Mouse (Mus musculus): ENCODE results near the gene Rab15. TPM values are rescaled to one million over a fixed set of nuclear protein-coding genes. Genes with fewer than 3 reads are reported as not detected.
"Not testable (repeated sequence)": the region's sequence is repeated elsewhere in the genome, so short reads cannot be mapped to it uniquely, and the experiment has no call there.

Rab15 gene
- polyA plus RNA-seq (2015; fragmentation: Nextera tagmentation; extraction: Ambion mirVana), result 52.1 and 53.8 TPM in 2 replicates

DNA sequence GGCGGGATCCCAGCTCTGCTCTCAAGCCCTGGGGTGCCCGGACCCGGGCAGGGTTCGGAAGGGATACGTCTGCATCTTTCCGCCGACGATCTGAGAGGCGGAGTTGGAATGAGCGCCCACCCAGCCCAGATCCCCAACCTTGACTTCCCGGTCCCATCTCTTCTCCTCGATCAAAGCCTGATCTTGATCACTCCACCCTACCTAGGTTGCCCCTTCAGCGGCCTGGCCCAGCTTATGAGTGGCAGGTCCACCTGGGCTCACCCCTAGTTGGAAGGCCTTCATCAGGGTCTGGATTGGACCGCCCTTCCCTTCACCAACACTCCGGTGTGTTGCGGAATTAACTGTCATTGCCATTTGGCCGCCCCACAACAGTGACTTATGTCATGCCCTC, at the start of gene Rab15:
TSS of gene Rab15 (minus strand) at position 258 of the 391 bp plus-strand sequence.
- peak within 1 kb of the TSS; percentile 76 for H3K9ac ChIP-seq (ENCODE audit: low read depth, low read length)
- H3K27me3 ChIP-seq (ENCODE audit: control insufficient read depth, insufficient read depth, low read depth, low read length), result no peaks in the 10 kb centered on the region
- H3K27ac ChIP-seq (ENCODE audit: low read length), result peak within 1 kb of the TSS; percentile 86
- H3K4me2 ChIP-seq (ENCODE audit: low read length), result peak within 1 kb of the TSS; percentile 82
- H3K4me3 ChIP-seq (ENCODE audit: low read depth, low read length), result peak within 1 kb of the TSS; percentile 80
- 3% methylated on average over 16 of the region's 17 CpGs for WGBS
- no peaks in the 10 kb centered on the region for H3K9me3 ChIP-seq (replicated peaks; ENCODE audit: control insufficient read depth, low read length, poor library complexity, severe bottlenecking)
- ATAC-seq, result peak; percentile 47; the same call in 1 of the 2 replicates
- peaks cover 33% of the 10 kb centered on the region for H3K4me1 ChIP-seq (ENCODE audit: control insufficient read depth, insufficient read depth, low read length)
- H3K36me3 ChIP-seq (ENCODE audit: control insufficient read depth, insufficient read depth, low read length), result no peaks in the 10 kb centered on the region

- Histone ChIP-seq H3K9ac (ENCODE audit: low read depth, low read length) (no peak overlapping the region), H3K36me3 (ENCODE audit: control insufficient read depth, insufficient read depth, low read length) (no peaks in the 10 kb centered on the region), H3K4me3 (ENCODE audit: low read depth, low read length) (no peak overlapping the region), H3K27ac (ENCODE audit: low read length) (no peak overlapping the region), H3K9me3 (replicated peaks; ENCODE audit: control insufficient read depth, low read length, poor library complexity, severe bottlenecking) (no peaks in the 10 kb centered on the region), H3K27me3 (ENCODE audit: control insufficient read depth, insufficient read depth, low read depth, low read length) (no peaks in the 10 kb centered on the region), H3K4me2 (ENCODE audit: low read length) (no peak overlapping the region), H3K4me1 (ENCODE audit: control insufficient read depth, insufficient read depth, low read length) (no peaks in the 10 kb centered on the region)
- no peak for ATAC-seq
- WGBS, result 94% methylated on average over 7 of the region's 7 CpGs
Measured at GRCm38 (mm10) chr12:76869561-76869960, 46.9 kb upstream of the Rab15 start.

DNA sequence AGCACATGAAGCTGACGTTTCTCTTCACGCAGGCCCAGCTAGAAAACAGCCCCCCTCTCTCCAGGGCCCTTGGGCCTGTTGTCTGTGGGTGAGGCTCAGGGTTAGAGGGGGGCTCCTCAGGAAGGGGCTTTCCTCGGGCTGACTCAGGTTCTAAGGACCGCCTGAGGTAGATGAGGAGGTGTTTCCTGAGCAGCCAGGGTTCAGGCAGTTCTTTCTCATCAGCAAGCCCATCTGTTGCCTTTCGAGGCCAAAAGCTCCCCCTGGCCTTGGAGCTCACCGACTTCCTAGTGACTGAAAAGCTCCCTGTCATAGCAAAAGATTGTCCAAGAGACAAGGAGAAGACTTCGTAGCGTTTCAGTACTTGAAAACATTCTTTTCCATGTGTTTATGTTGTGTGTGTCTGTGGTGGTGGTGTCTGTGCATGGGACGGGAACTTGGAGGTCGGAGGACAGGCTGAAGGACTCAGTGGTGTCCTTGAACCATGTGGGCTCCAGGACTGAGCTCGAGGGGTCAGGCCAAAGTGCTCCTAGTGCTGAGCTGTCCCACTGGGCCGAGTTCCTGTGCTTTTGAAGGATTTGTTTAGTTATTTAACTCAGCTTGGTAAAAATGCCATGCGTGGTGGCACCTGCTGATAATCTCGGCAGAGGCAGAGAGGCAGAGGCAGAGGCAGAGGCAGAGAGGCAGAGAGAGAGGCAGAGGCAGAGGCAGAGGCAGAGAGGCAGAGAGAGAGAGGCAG, 45.9 kb upstream of the Rab15 start:
- Histone ChIP-seq H3K4me1 (ENCODE audit: control insufficient read depth, insufficient read depth, low read length) (no peaks in the 10 kb centered on the region), H3K9ac (ENCODE audit: low read depth, low read length) (no peak overlapping the region), H3K4me3 (ENCODE audit: low read depth, low read length) (no peak overlapping the region), H3K27me3 (ENCODE audit: control insufficient read depth, insufficient read depth, low read depth, low read length) (no peaks in the 10 kb centered on the region), H3K36me3 (ENCODE audit: control insufficient read depth, insufficient read depth, low read length) (no peaks in the 10 kb centered on the region), H3K4me2 (ENCODE audit: low read length) (no peak overlapping the region), H3K9me3 (replicated peaks; ENCODE audit: control insufficient read depth, low read length, poor library complexity, severe bottlenecking) (no peaks in the 10 kb centered on the region), H3K27ac (ENCODE audit: low read length) (no peak overlapping the region)
- WGBS, result 70% methylated on average over 14 of the region's 14 CpGs
- no peak for ATAC-seq

GRCm38 (mm10) chr12:76867586-76868280, 45.0 kb upstream of the Rab15 start:
- Histone ChIP-seq H3K36me3 (ENCODE audit: control insufficient read depth, insufficient read depth, low read length) (no peaks in the 10 kb centered on the region), H3K4me3 (ENCODE audit: low read depth, low read length) (no peak overlapping the region), H3K27ac (ENCODE audit: low read length) (no peak overlapping the region), H3K9ac (ENCODE audit: low read depth, low read length) (no peak overlapping the region), H3K4me2 (ENCODE audit: low read length) (no peak overlapping the region), H3K4me1 (ENCODE audit: control insufficient read depth, insufficient read depth, low read length) (no peaks in the 10 kb centered on the region), H3K9me3 (replicated peaks; ENCODE audit: control insufficient read depth, low read length, poor library complexity, severe bottlenecking) (no peaks in the 10 kb centered on the region), H3K27me3 (ENCODE audit: control insufficient read depth, insufficient read depth, low read depth, low read length) (no peaks in the 10 kb centered on the region)
- ATAC-seq, result no peak
- WGBS, result 61% methylated on average over 10 of the region's 10 CpGs

DNA sequence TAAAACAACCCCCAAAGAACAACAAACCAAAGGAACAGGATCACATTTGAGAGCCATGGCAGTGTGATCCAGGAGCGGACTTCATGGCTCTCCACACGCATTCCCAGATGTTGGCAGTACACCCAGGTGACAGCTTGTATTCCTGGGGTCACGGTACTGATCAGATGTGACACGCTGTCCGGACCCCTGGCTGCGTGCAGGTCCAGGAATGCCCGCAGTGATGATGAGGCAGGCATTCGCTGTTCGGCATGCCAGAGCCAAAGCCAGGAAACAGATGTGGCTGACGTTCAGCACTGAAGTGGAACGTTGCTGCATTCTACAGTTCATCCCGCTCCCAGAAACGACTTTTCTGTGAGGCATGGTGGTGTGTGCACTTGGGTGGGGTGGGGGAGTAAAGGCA, 42.6 kb upstream of the Rab15 start:
- no peaks in the 10 kb centered on the region for H3K4me1 ChIP-seq (ENCODE audit: control insufficient read depth, insufficient read depth, low read length)
- ATAC-seq, result no peak
- H3K27ac ChIP-seq (ENCODE audit: low read length), result no peak overlapping the region
- no peaks in the 10 kb centered on the region for H3K36me3 ChIP-seq (ENCODE audit: control insufficient read depth, insufficient read depth, low read length)
- H3K9ac ChIP-seq (ENCODE audit: low read depth, low read length), result no peak overlapping the region
- H3K4me2 ChIP-seq (ENCODE audit: low read length), result no peak overlapping the region
- 85% methylated on average over 13 of the region's 13 CpGs for WGBS
- no peak overlapping the region for H3K4me3 ChIP-seq (ENCODE audit: low read depth, low read length)
- H3K27me3 ChIP-seq (ENCODE audit: control insufficient read depth, insufficient read depth, low read depth, low read length), result no peaks in the 10 kb centered on the region
- no peaks in the 10 kb centered on the region for H3K9me3 ChIP-seq (replicated peaks; ENCODE audit: control insufficient read depth, low read length, poor library complexity, severe bottlenecking)

- Histone ChIP-seq H3K9ac (ENCODE audit: low read depth, low read length) (no peak overlapping the region), H3K4me3 (ENCODE audit: low read depth, low read length) (no peak overlapping the region), H3K4me1 (ENCODE audit: control insufficient read depth, insufficient read depth, low read length) (no peaks in the 10 kb centered on the region), H3K36me3 (ENCODE audit: control insufficient read depth, insufficient read depth, low read length) (no peaks in the 10 kb centered on the region), H3K27ac (ENCODE audit: low read length) (no peak overlapping the region), H3K4me2 (ENCODE audit: low read length) (no peak overlapping the region), H3K27me3 (ENCODE audit: control insufficient read depth, insufficient read depth, low read depth, low read length) (no peaks in the 10 kb centered on the region), H3K9me3 (replicated peaks; ENCODE audit: control insufficient read depth, low read length, poor library complexity, severe bottlenecking) (no peaks in the 10 kb centered on the region)
- ATAC-seq, result no peak
- WGBS, result 78% methylated on average over 11 of the region's 11 CpGs
Measured at GRCm38 (mm10) chr12:76863651-76864050, 40.9 kb upstream of the Rab15 start.

- not testable (repeated sequence) for H3K27me3 ChIP-seq (ENCODE audit: control insufficient read depth, insufficient read depth, low read depth, low read length); H3K4me1 ChIP-seq (ENCODE audit: control insufficient read depth, insufficient read depth, low read length); ATAC-seq; H3K27ac ChIP-seq (ENCODE audit: low read length); H3K9me3 ChIP-seq (replicated peaks; ENCODE audit: control insufficient read depth, low read length, poor library complexity, severe bottlenecking); H3K4me2 ChIP-seq (ENCODE audit: low read length); H3K4me3 ChIP-seq (ENCODE audit: low read depth, low read length); H3K9ac ChIP-seq (ENCODE audit: low read depth, low read length); H3K36me3 ChIP-seq (ENCODE audit: control insufficient read depth, insufficient read depth, low read length)
- 85% methylated on average over 6 of the region's 6 CpGs for WGBS
Measured at GRCm38 (mm10) chr12:76858788-76859187, 36.1 kb upstream of the Rab15 start.

GRCm38 (mm10) chr12:76857087-76857486, 34.4 kb upstream of the Rab15 start:
- ATAC-seq, result no peak
- H3K9me3 ChIP-seq (replicated peaks; ENCODE audit: control insufficient read depth, low read length, poor library complexity, severe bottlenecking), result no peaks in the 10 kb centered on the region
- no peak overlapping the region for H3K9ac ChIP-seq (ENCODE audit: low read depth, low read length)
- H3K27ac ChIP-seq (ENCODE audit: low read length), result no peak overlapping the region
- no peak overlapping the region for H3K4me2 ChIP-seq (ENCODE audit: low read length)
- WGBS, result 83% methylated on average over 10 of the region's 10 CpGs
- H3K4me1 ChIP-seq (ENCODE audit: control insufficient read depth, insufficient read depth, low read length), result no peaks in the 10 kb centered on the region
- no peak overlapping the region for H3K4me3 ChIP-seq (ENCODE audit: low read depth, low read length)
- no peaks in the 10 kb centered on the region for H3K36me3 ChIP-seq (ENCODE audit: control insufficient read depth, insufficient read depth, low read length)
- H3K27me3 ChIP-seq (ENCODE audit: control insufficient read depth, insufficient read depth, low read depth, low read length), result no peaks in the 10 kb centered on the region

DNA sequence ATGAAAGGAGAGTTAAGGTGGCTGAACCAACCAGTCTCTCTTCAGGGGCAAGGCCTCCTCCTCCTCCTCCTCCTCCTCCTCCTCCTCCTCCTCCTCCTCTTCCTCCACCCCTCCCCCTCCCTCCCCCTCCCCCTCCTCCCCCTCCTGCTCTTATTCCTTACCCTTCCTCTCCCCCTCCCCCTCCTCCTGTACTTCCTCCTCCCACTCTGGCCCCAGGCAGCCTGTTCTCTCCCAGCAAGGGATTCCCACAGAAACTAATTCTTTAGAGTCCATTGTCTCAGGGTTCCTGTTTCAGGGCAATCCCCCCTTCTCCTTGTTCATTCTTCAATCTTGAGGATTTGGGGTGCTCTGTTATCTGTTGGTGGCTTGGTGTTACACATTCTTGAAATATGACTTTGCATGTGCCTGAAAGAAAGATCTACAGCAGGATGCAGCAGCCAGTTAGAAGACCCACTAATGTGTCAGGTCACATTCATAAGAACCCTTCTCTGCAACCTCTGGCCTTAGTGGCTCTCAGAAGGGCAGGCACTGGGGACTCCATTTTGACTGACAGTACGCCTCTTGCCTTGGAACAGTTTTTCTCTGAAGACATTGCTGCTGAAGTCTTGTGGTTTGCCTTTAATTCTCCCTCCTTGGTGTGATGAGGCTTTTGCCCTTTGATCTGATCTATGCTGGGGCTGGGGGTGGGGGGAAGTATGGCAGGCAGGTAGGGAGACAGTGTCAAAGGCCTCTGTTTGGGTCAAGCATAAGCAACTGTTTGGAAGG, 30.9 kb upstream of the Rab15 start:
- H3K4me3 ChIP-seq (ENCODE audit: low read depth, low read length), result no peak overlapping the region
- H3K36me3 ChIP-seq (ENCODE audit: control insufficient read depth, insufficient read depth, low read length), result no peaks in the 10 kb centered on the region
- H3K4me2 ChIP-seq (ENCODE audit: low read length), result no peak overlapping the region
- no peak for ATAC-seq
- no peak overlapping the region for H3K9ac ChIP-seq (ENCODE audit: low read depth, low read length)
- H3K27ac ChIP-seq (ENCODE audit: low read length), result no peak overlapping the region
- H3K4me1 ChIP-seq (ENCODE audit: control insufficient read depth, insufficient read depth, low read length), result no peaks in the 10 kb centered on the region
- H3K27me3 ChIP-seq (ENCODE audit: control insufficient read depth, insufficient read depth, low read depth, low read length), result no peaks in the 10 kb centered on the region
- H3K9me3 ChIP-seq (replicated peaks; ENCODE audit: control insufficient read depth, low read length, poor library complexity, severe bottlenecking), result no peaks in the 10 kb centered on the region
- 92% methylated on average over 1 of the region's 1 CpGs for WGBS

All from midbrain, embryonic 16.5 days (tissue).